Mouse (Mus musculus) stomach, postnatal 0 days (tissue): Measurements from ENCODE around the gene Ankrd33b. TPM values are rescaled to one million over a fixed set of nuclear protein-coding genes. Genes with fewer than 3 reads are reported as not detected.
A peak's percentile ranks its signal among the peaks of the same experiment; 100 is the strongest.

Source experiments
- ATAC-seq: fragments of 200-750 bp; cut with Nextera tagmentation; 2 replicates; pipeline ENCODE4 v1.8.0; 2017; ENCODE audit not compliant: low FRiP score, low TSS enrichment
- DNase-seq: peaks from one replicate; pipeline ENCODE4 v3.0.0-alpha.2; 2016; ENCODE audit warnings: low spot score
- H3K27ac ChIP-seq: fragments of 300-500 bp; sonication (generic); replicated peaks from 2 replicates; pipeline ENCODE4 v1.5.1; 2014; ENCODE audit warnings: mild to moderate bottlenecking, control low read depth
- H3K27me3 ChIP-seq: fragments of 300-500 bp; sonication (generic); 2 replicates; pipeline ENCODE4 v1.6.1; 2014; ENCODE audit warnings: low read length; ENCODE audit not compliant: control insufficient read depth, insufficient read depth
- H3K36me3 ChIP-seq: fragments of 300-500 bp; sonication (generic); 2 replicates; pipeline ENCODE4 v1.6.1; 2014; ENCODE audit warnings: low read length, mixed read lengths; ENCODE audit not compliant: control insufficient read depth, insufficient read depth
- H3K4me1 ChIP-seq: fragments of 300-500 bp; sonication (generic); replicated peaks from 2 replicates; pipeline ENCODE4 v1.6.1; 2014; ENCODE audit warnings: antibody characterized with exemption; ENCODE audit not compliant: control insufficient read depth, insufficient read depth
- H3K4me2 ChIP-seq: fragments of 300-500 bp; sonication (generic); replicated peaks from 2 replicates; pipeline ENCODE4 v1.6.1; 2014; ENCODE audit warnings: low read depth, mild to moderate bottlenecking, control low read depth, moderate library complexity
- H3K4me3 ChIP-seq: fragments of 300-500 bp; sonication (generic); 2 replicates; pipeline ENCODE4 v1.5.1; 2014; ENCODE audit warnings: low read depth, low read length, control low read depth
- H3K9ac ChIP-seq: fragments of 300-500 bp; sonication (generic); 2 replicates; pipeline ENCODE4 v1.6.1; 2014; ENCODE audit warnings: mild to moderate bottlenecking, low read length, control low read depth, mixed read lengths
- H3K9me3 ChIP-seq: fragments of 300-500 bp; sonication (generic); 2 replicates; pipeline ENCODE4 v1.6.1; 2016; ENCODE audit warnings: low read length; ENCODE audit not compliant: control insufficient read depth
- CTCF ChIP-seq: IDR thresholded peaks from 2 replicates; pipeline ENCODE4 v1.5.1; 2016; ENCODE audit warnings: antibody characterized with exemption, low read depth, mild to moderate bottlenecking, moderate library complexity
- EP300 ChIP-seq: optimal IDR thresholded peaks from 2 replicates; pipeline ENCODE3; 2016; ENCODE audit warnings: antibody characterized with exemption
- WGBS: fragments of 180-500 bp; shearing (Covaris S2); extraction: QIAGEN DNeasy Blood & Tissue Kit; methylation state at CpG from one replicate; pipeline ENCODE4 v1.1.7; 2014; 5-methylcytosine and 5-hydroxymethylcytosine counted together
- polyA plus RNA-seq: library from polyadenylated mRNA; unstranded; fragments of >200 nt; fragmentation: Nextera tagmentation; extraction: Ambion mirVana; gene quantifications from 2 replicates; pipeline ENCODE4 v1.2.1, GENCODE M21; 2015

Ankrd33b gene
- polyA plus RNA-seq, 1 experiment from 2014 or later, result 0.41 TPM

GRCm38 (mm10) chr15:31320598-31321377, 46.7 kb downstream of the Ankrd33b start:
- Histone ChIP-seq H3K27ac (no peak overlapping the region), H3K9ac (no peak overlapping the region), H3K4me2 (no peak overlapping the region), H3K36me3 (no peaks in the 10 kb centered on the region), H3K4me3 (no peak overlapping the region), H3K4me1 (no peaks in the 10 kb centered on the region), H3K27me3 (no peaks in the 10 kb centered on the region), H3K9me3 (no peaks in the 10 kb centered on the region)
- no peak for DNase-seq
- 47% methylated on average over 12 of the region's 12 CpGs for WGBS
- TF ChIP-seq CTCF, result peak; percentile 41
- TF ChIP-seq EP300, result no peak
- ATAC-seq, result no peak

- no peaks in the 10 kb centered on the region for H3K9me3 ChIP-seq
- H3K27me3 ChIP-seq, result no peaks in the 10 kb centered on the region
- no peaks in the 10 kb centered on the region for H3K36me3 ChIP-seq
- TF ChIP-seq CTCF (no peak), EP300 (no peak)
- no peaks in the 10 kb centered on the region for H3K4me1 ChIP-seq
- ATAC-seq (no peak), DNase-seq (no peak)
- no peak overlapping the region for H3K9ac ChIP-seq
- H3K4me2 ChIP-seq, result no peak overlapping the region
- H3K27ac ChIP-seq, result no peak overlapping the region
- 60% methylated on average over 4 of the region's 4 CpGs for WGBS
- H3K4me3 ChIP-seq, result no peak overlapping the region
Measured at GRCm38 (mm10) chr15:31319046-31319445, 48.5 kb downstream of the Ankrd33b start.

GRCm38 (mm10) chr15:31318158-31318955, 49.2 kb downstream of the Ankrd33b start:
- no peaks in the 10 kb centered on the region for H3K9me3 ChIP-seq
- H3K4me1 ChIP-seq, result no peaks in the 10 kb centered on the region
- ATAC-seq (no peak), DNase-seq (no peak)
- H3K27me3 ChIP-seq, result no peaks in the 10 kb centered on the region
- no peak overlapping the region for H3K4me3 ChIP-seq
- TF ChIP-seq CTCF (no peak), EP300 (no peak)
- no peak overlapping the region for H3K9ac ChIP-seq
- H3K4me2 ChIP-seq, result no peak overlapping the region
- 33% methylated on average over 6 of the region's 6 CpGs for WGBS
- no peak overlapping the region for H3K27ac ChIP-seq
- no peaks in the 10 kb centered on the region for H3K36me3 ChIP-seq

- Histone ChIP-seq H3K36me3 (no peaks in the 10 kb centered on the region), H3K9me3 (no peaks in the 10 kb centered on the region), H3K4me1 (no peaks in the 10 kb centered on the region), H3K4me3 (no peak overlapping the region), H3K4me2 (no peak overlapping the region), H3K9ac (no peak overlapping the region), H3K27me3 (no peaks in the 10 kb centered on the region), H3K27ac (no peak overlapping the region)
- WGBS, result 97% methylated on average over 3 of the region's 3 CpGs
- no peak for DNase-seq
- no peak for ATAC-seq
- TF ChIP-seq EP300 (no peak), CTCF (no peak)
Measured at GRCm38 (mm10) chr15:31317056-31317805, 50.3 kb downstream of the Ankrd33b start.

GRCm38 (mm10) chr15:31315630-31316231, 51.8 kb downstream of the Ankrd33b start:
- Histone ChIP-seq H3K27me3 (no peaks in the 10 kb centered on the region), H3K9me3 (no peaks in the 10 kb centered on the region), H3K27ac (no peak overlapping the region), H3K36me3 (no peaks in the 10 kb centered on the region), H3K4me1 (no peaks in the 10 kb centered on the region), H3K4me3 (no peak overlapping the region), H3K9ac (no peak overlapping the region), H3K4me2 (no peak overlapping the region)
- ATAC-seq, result peak; percentile 77
- peak; percentile 91 for TF ChIP-seq CTCF
- TF ChIP-seq EP300, result no peak
- 8% methylated on average over 5 of the region's 5 CpGs for WGBS
- DNase-seq, result peak; percentile 80
